Mouse (Mus musculus): ENCODE data around the gene Stag3. TPM values are rescaled to one million over a fixed set of nuclear protein-coding genes. Genes with fewer than 3 reads are reported as not detected.

Gene Stag3
- polyA plus RNA-seq, 1 experiment = 0.01 TPM

- Histone ChIP-seq H3K79me2 (ENCODE audit: control insufficient read depth, insufficient read depth) (no peaks in the 10 kb centered on the region), H3K36me3 (ENCODE audit: control insufficient read depth, insufficient read depth) (no peaks in the 10 kb centered on the region), H3ac (ENCODE audit: control insufficient read depth, insufficient read length) (no peak overlapping the region), H3K4me2 (ENCODE audit: low read depth) (no peak overlapping the region), H3K4me3 (no peak overlapping the region), H3K27me3 (ENCODE audit: control insufficient read depth, insufficient read depth, insufficient read length) (no peaks in the 10 kb centered on the region)
- TF ChIP-seq TCF3 (IDR thresholded peaks at IDR 0.05; ENCODE audit: insufficient read length, low read depth) (no peak), USF1 (IDR thresholded peaks at IDR 0.05; ENCODE audit: low read depth) (no peak), REST (IDR thresholded peaks at IDR 0.05; ENCODE audit: insufficient read depth, insufficient read length) (no peak), SRF (IDR thresholded peaks at IDR 0.05; ENCODE audit: control insufficient read depth, insufficient read length, low read depth) (no peak), POLR2AphosphoS2 (IDR thresholded peaks at IDR 0.05; ENCODE audit: insufficient read length, low read depth) (no peak), E2F4 (IDR thresholded peaks at IDR 0.05; ENCODE audit: insufficient read depth) (no peak), POLR2A (IDR thresholded peaks at IDR 0.05; ENCODE audit: insufficient read length, low read depth) (no peak), CEBPB (IDR thresholded peaks at IDR 0.05; ENCODE audit: insufficient read depth, poor library complexity, severe bottlenecking) (no peak), TCF12 (IDR thresholded peaks at IDR 0.05; ENCODE audit: insufficient read depth, poor library complexity, severe bottlenecking) (no peak), MAX (IDR thresholded peaks at IDR 0.05; ENCODE audit: low read depth) (no peak), MYOG (IDR thresholded peaks at IDR 0.05; ENCODE audit: control insufficient read depth in 1 of 3, insufficient read depth in 1 of 3, insufficient read length in 2 of 3, low read depth in 2 of 3) (no peak), MYOD1 (IDR thresholded peaks at IDR 0.05; ENCODE audit: control insufficient read depth in 1 of 3, insufficient read length in 2 of 3, low read depth in 2 of 3) (no peak)
These were observed 22.5 kb upstream of the Stag3 start for GRCm38 (mm10) chr5:138257585-138257978.

- H3K4me3 ChIP-seq = no peak overlapping the region
- no peaks in the 10 kb centered on the region for H3K36me3 ChIP-seq (ENCODE audit: control insufficient read depth, insufficient read depth)
- no peak overlapping the region for H3K4me2 ChIP-seq (ENCODE audit: low read depth)
- H3ac ChIP-seq (ENCODE audit: control insufficient read depth, insufficient read length) = no peak overlapping the region
- H3K27me3 ChIP-seq (ENCODE audit: control insufficient read depth, insufficient read depth, insufficient read length) = no peaks in the 10 kb centered on the region
- TF ChIP-seq POLR2A (IDR thresholded peaks at IDR 0.05; ENCODE audit: insufficient read length, low read depth) (no peak), REST (IDR thresholded peaks at IDR 0.05; ENCODE audit: insufficient read depth, insufficient read length) (no peak)
- no peaks in the 10 kb centered on the region for H3K79me2 ChIP-seq (ENCODE audit: control insufficient read depth, insufficient read depth)
These were observed 22.0 kb upstream of the Stag3 start for GRCm38 (mm10) chr5:138258078-138258477.

- Histone ChIP-seq H3K4me2 (ENCODE audit: low read depth) (no peak overlapping the region), H3ac (ENCODE audit: control insufficient read depth, insufficient read length) (no peak overlapping the region), H3K79me2 (ENCODE audit: control insufficient read depth, insufficient read depth) (no peaks in the 10 kb centered on the region), H3K27me3 (ENCODE audit: control insufficient read depth, insufficient read depth, insufficient read length) (no peaks in the 10 kb centered on the region), H3K4me3 (no peak overlapping the region), H3K36me3 (ENCODE audit: control insufficient read depth, insufficient read depth) (no peaks in the 10 kb centered on the region)
- no peak for TF ChIP-seq MYOG (IDR thresholded peaks at IDR 0.05; ENCODE audit: control insufficient read depth in 1 of 3, insufficient read depth in 1 of 3, insufficient read length in 2 of 3, low read depth in 2 of 3)
These were observed 21.5 kb upstream of the Stag3 start for GRCm38 (mm10) chr5:138258542-138258941.

- TF ChIP-seq USF1 (IDR thresholded peaks at IDR 0.05; ENCODE audit: low read depth) = no peak
- TF ChIP-seq TCF12 (IDR thresholded peaks at IDR 0.05; ENCODE audit: insufficient read depth, poor library complexity, severe bottlenecking) = no peak
- TF ChIP-seq MYOG (IDR thresholded peaks at IDR 0.05; ENCODE audit: control insufficient read depth in 1 of 3, insufficient read depth in 1 of 3, insufficient read length in 2 of 3, low read depth in 2 of 3) = no peak
- TF ChIP-seq REST (IDR thresholded peaks at IDR 0.05; ENCODE audit: insufficient read depth, insufficient read length) = no peak
- TF ChIP-seq SRF (IDR thresholded peaks at IDR 0.05; ENCODE audit: control insufficient read depth, insufficient read length, low read depth) = no peak
- no peak for TF ChIP-seq CEBPB (IDR thresholded peaks at IDR 0.05; ENCODE audit: insufficient read depth, poor library complexity, severe bottlenecking)
- TF ChIP-seq TCF3 (IDR thresholded peaks at IDR 0.05; ENCODE audit: insufficient read length, low read depth) = no peak
- TF ChIP-seq POLR2AphosphoS2 (IDR thresholded peaks at IDR 0.05; ENCODE audit: insufficient read length, low read depth) = no peak
- TF ChIP-seq MAX (IDR thresholded peaks at IDR 0.05; ENCODE audit: low read depth) = no peak
- no peak for TF ChIP-seq E2F4 (IDR thresholded peaks at IDR 0.05; ENCODE audit: insufficient read depth)
- TF ChIP-seq POLR2A (IDR thresholded peaks at IDR 0.05; ENCODE audit: insufficient read length, low read depth) = no peak
- TF ChIP-seq MYOD1 (IDR thresholded peaks at IDR 0.05; ENCODE audit: control insufficient read depth in 1 of 3, insufficient read length in 2 of 3, low read depth in 2 of 3) = no peak
These were observed 21.0 kb upstream of the Stag3 start for GRCm38 (mm10) chr5:138258993-138259392.

GRCm38 (mm10) chr5:138260051-138260450, 20.0 kb upstream of the Stag3 start:
- Histone ChIP-seq H3K79me2 (ENCODE audit: control insufficient read depth, insufficient read depth) (peaks cover 8% of the 10 kb centered on the region), H3ac (ENCODE audit: control insufficient read depth, insufficient read length) (no peak overlapping the region), H3K27me3 (ENCODE audit: control insufficient read depth, insufficient read depth, insufficient read length) (no peaks in the 10 kb centered on the region), H3K4me3 (no peak overlapping the region), H3K36me3 (ENCODE audit: control insufficient read depth, insufficient read depth) (no peaks in the 10 kb centered on the region), H3K4me2 (ENCODE audit: low read depth) (no peak overlapping the region)
- TF ChIP-seq REST (IDR thresholded peaks at IDR 0.05; ENCODE audit: insufficient read depth, insufficient read length) (no peak), SRF (IDR thresholded peaks at IDR 0.05; ENCODE audit: control insufficient read depth, insufficient read length, low read depth) (no peak), POLR2AphosphoS2 (IDR thresholded peaks at IDR 0.05; ENCODE audit: insufficient read length, low read depth) (no peak), MYOG (IDR thresholded peaks at IDR 0.05; ENCODE audit: control insufficient read depth in 1 of 3, insufficient read depth in 1 of 3, insufficient read length in 2 of 3, low read depth in 2 of 3) (no peak), MYOD1 (IDR thresholded peaks at IDR 0.05; ENCODE audit: control insufficient read depth in 1 of 3, insufficient read length in 2 of 3, low read depth in 2 of 3) (no peak), E2F4 (IDR thresholded peaks at IDR 0.05; ENCODE audit: insufficient read depth) (no peak), TCF3 (IDR thresholded peaks at IDR 0.05; ENCODE audit: insufficient read length, low read depth) (no peak), TCF12 (IDR thresholded peaks at IDR 0.05; ENCODE audit: insufficient read depth, poor library complexity, severe bottlenecking) (no peak), POLR2A (IDR thresholded peaks at IDR 0.05; ENCODE audit: insufficient read length, low read depth) (no peak)

More at GRCm38 (mm10) chr5:138258993-138259392, 21.0 kb upstream of the Stag3 start:
- H3K4me3 ChIP-seq = no peak overlapping the region
- H3K79me2 ChIP-seq (ENCODE audit: control insufficient read depth, insufficient read depth) = peaks cover 1% of the 10 kb centered on the region
- H3K27me3 ChIP-seq (ENCODE audit: control insufficient read depth, insufficient read depth, insufficient read length) = no peaks in the 10 kb centered on the region
- H3K4me2 ChIP-seq (ENCODE audit: low read depth) = no peak overlapping the region
- no peaks in the 10 kb centered on the region for H3K36me3 ChIP-seq (ENCODE audit: control insufficient read depth, insufficient read depth)
- no peak overlapping the region for H3ac ChIP-seq (ENCODE audit: control insufficient read depth, insufficient read length)

Measured in myocyte (in vitro differentiated cells).